Mouse (Mus musculus) ES-Bruce4 (cell line): ENCODE data around the gene Gm10837.

Experiments
- CTCF ChIP-seq: IDR thresholded peaks from one replicate; pipeline ENCODE4 v1.8.1; 2011; ENCODE audit warnings: low read depth, low read length
- POLR2A ChIP-seq: IDR thresholded peaks from one replicate; pipeline ENCODE4 v1.8.1; 2011; ENCODE audit warnings: low read length; ENCODE audit not compliant: insufficient read depth

GRCm38 (mm10) chr14:122468971-122469755, 21.2 kb upstream of the Gm10837 start:
- TF ChIP-seq CTCF: no peak
- no peak for TF ChIP-seq POLR2A
